Mouse (Mus musculus) testis, adult 2 months (tissue): ENCODE measurements at regions not wholly inside any gene's neighbourhood (a gene's known extent, or its start where the extent isn't known, plus 50 kb on each side); places are given as distances from the start of the nearest gene placed in this dataset.

Experiments used
- H3K27ac ChIP-seq: fragments of 200-500 bp; 2 replicates; pipeline ENCODE4 v1.5.1; 2012; ENCODE audit warnings: low read depth, low read length; ENCODE audit not compliant: control insufficient read depth, insufficient read depth
- H3K27me3 ChIP-seq: fragments of 200-500 bp; 2 replicates; pipeline ENCODE4 v1.6.1; 2012; ENCODE audit warnings: mild to moderate bottlenecking, low read length, moderate library complexity; ENCODE audit not compliant: control insufficient read depth, insufficient read depth
- H3K36me3 ChIP-seq: fragments of 200-500 bp; 2 replicates; pipeline ENCODE4 v1.6.1; 2012; ENCODE audit warnings: mild to moderate bottlenecking, low read length; ENCODE audit not compliant: control insufficient read depth, insufficient read depth
- H3K4me1 ChIP-seq: fragments of 200-500 bp; 2 replicates; pipeline ENCODE4 v1.6.1; 2012; ENCODE audit warnings: low read length; ENCODE audit not compliant: control insufficient read depth, insufficient read depth
- H3K4me3 ChIP-seq: fragments of 200-500 bp; 2 replicates; pipeline ENCODE4 v1.5.1; 2012; ENCODE audit warnings: low read depth, mild to moderate bottlenecking, low read length, moderate library complexity, mixed read lengths; ENCODE audit not compliant: control insufficient read depth
- CTCF ChIP-seq: fragments of 200-500 bp; IDR thresholded peaks from 2 replicates; pipeline ENCODE4 v1.5.1; 2012; ENCODE audit warnings: low read depth, mild to moderate bottlenecking, inconsistent platforms, low read length, moderate library complexity; ENCODE audit not compliant: control insufficient read depth, insufficient read depth, insufficient replicate concordance
- POLR2A ChIP-seq: fragments of 200-500 bp; IDR thresholded peaks from 2 replicates; pipeline ENCODE4 v1.6.1; 2012; ENCODE audit warnings: low read depth, mild to moderate bottlenecking, inconsistent platforms, low read length, moderate library complexity; ENCODE audit not compliant: control insufficient read depth

DNA sequence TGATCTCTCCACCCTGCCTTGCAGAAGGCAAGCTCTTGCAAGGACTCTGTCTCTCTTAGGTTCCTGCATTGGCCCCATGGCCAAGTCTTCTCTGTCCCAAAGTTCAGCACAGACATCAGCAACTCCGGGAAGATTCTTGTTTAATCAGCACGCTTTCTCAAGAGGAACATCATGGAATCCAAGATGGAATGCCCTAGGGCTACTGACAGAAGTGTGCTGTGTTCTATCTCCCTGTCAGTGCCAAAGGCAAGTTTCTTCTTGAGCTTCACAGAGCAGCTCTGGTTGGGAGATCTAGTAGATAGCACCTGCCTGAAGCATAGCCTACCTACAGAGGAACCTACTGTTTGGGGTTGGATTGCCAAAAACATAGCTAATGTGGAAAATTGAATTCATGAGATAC is 189.9 kb downstream of the Gm19410 start:
- no peaks in the 10 kb centered on the region for H3K4me1 ChIP-seq
- no peak overlapping the region for H3K27ac ChIP-seq
- H3K36me3 ChIP-seq, result no peaks in the 10 kb centered on the region
- no peak for TF ChIP-seq CTCF
- TF ChIP-seq POLR2A, result no peak
- no peaks in the 10 kb centered on the region for H3K27me3 ChIP-seq
- no peak overlapping the region for H3K4me3 ChIP-seq

DNA sequence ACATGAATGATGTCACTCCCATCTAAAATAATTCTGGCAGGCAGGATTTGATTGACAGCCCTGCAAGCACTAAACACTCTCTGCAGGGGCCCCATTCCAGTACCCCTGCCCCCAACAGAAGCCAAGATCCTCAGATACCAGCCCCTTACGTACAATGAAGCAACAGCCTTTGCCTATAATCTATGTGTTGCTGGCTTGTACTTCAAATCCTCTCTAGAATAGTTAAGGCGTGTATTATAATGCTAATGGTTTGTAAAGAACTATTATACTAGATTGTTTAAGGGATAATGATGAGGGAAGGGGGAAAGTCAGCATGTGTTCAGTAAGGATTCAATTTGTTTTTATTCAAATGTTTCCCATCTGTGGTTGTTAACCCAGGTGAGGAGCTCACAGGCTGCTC is 190.7 kb downstream of the Gm19410 start:
- no peak for TF ChIP-seq POLR2A
- Histone ChIP-seq H3K4me3 (no peak overlapping the region), H3K27ac (no peak overlapping the region), H3K27me3 (no peaks in the 10 kb centered on the region), H3K36me3 (no peaks in the 10 kb centered on the region), H3K4me1 (no peaks in the 10 kb centered on the region)

DNA sequence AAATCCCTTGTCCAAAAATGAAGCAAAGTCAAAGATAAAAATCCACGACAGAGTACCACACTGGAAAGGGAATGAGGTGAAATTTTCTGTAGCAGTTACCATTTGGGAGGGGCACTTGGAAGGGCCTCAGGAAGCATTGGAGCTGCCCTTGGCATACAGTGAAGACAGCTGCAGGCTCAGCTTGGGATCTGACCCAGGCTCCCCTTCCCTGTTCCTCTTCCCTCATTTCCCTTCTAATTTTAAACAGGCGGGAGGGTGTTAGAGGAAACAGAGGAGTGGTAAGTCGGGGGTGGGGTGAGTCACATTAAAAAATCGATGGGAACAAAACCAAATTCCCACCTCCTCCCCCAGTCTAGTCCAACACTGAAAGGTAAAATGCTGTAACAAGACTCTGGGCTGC is 193.6 kb downstream of the Gm19410 start:
- no peak for TF ChIP-seq POLR2A
- TF ChIP-seq CTCF, result no peak
- Histone ChIP-seq H3K36me3 (no peaks in the 10 kb centered on the region), H3K4me1 (peaks cover 5% of the 10 kb centered on the region), H3K27ac (no peak overlapping the region), H3K4me3 (no peak overlapping the region), H3K27me3 (no peaks in the 10 kb centered on the region)

DNA sequence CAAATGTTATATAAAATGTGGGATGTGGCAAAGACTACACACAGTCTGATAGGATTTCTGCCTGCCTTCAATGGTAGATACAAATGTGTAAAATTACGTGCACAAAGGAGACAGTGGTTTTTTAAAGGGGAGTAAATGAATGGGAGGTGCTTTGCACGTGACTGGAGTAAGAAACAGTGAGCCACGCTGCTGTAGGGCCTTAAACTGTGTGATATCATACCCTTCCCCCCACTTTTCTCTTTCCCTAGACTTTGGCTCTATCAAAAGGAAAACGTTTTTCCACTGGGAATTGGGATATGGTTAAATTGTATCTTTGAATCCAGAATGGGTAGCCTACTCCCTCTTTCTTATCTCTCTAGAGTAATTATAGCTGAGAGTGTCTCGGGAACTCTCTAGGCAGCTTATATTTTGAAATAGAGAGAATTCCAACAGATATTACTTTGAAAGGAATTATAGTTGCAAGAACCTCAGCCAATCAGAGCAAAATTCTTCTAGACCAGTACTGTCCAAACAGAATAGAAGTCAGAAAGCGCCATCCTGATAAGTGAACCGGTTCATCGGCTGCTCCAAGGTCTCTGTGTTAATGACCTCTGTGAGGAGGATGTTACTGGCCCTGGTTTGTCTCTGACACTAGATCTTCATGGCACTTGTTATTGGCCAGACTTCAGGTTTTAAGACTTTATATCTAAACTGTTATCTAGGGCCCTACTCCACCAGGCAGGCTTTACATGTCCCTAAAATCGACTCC is 195.5 kb downstream of the Gm19410 start:
- no peak for TF ChIP-seq POLR2A
- no peak for TF ChIP-seq CTCF
- H3K27ac ChIP-seq, result no peak overlapping the region
- H3K27me3 ChIP-seq, result no peaks in the 10 kb centered on the region
- no peaks in the 10 kb centered on the region for H3K36me3 ChIP-seq
- H3K4me1 ChIP-seq, result peaks cover 5% of the 10 kb centered on the region
- no peak overlapping the region for H3K4me3 ChIP-seq

DNA sequence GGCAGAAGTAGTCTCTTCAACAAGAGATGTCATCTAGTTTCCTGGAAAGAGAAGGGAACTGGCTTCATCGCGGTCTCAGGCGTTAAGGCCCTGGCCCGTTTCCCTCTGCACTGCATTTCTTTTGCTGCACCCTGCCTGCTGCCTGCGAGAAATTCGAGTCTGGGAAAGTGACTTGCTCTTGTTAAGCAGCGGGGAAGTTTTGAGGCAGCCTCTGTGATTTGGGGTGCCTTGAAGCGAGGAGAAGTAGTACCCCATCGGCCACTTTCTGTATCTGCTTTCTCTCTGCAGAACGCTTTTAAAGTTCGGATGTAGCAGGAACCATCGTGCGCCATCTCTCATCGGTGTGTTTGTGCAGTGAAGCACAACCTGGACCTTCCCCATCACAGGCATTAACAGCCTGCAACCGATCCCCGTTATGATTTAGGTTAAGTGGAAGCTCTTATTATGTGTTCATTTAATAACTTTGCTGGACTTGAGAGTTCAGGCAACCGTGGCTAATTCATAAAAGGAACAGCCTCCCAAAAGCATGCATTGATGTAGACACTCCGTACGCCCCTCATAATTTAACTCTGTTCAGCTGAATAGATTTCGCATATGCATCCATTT is 196.1 kb downstream of the Gm19410 start:
- Histone ChIP-seq H3K27ac (no peak overlapping the region), H3K27me3 (no peaks in the 10 kb centered on the region)

DNA sequence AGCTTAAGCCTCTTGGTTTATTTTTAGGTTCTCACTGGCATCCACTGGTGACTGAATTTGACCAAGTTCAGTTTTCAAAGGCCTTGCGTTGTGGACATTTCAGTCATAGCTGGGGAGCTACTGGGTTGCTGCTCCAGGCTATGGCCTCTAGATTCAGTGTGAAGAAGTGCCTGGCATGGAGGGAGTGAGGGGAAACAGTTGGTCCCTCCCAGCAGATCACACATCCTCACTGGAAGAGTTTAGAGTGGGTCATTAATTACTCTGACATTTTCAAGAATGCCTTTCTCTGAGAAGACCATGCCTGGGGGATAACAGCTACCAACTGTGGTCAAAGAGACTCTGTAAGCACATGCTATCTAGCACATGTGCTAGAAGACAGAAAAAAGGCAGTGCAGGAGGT is 199.3 kb downstream of the Gm19410 start:
- Histone ChIP-seq H3K27me3 (no peaks in the 10 kb centered on the region), H3K27ac (no peak overlapping the region), H3K36me3 (no peaks in the 10 kb centered on the region), H3K4me3 (no peak overlapping the region), H3K4me1 (peaks cover 5% of the 10 kb centered on the region)
- TF ChIP-seq POLR2A, result no peak
- no peak for TF ChIP-seq CTCF

More for the DNA sequence above, 196.1 kb downstream of the Gm19410 start:
- no peak overlapping the region for H3K4me3 ChIP-seq
- H3K4me1 ChIP-seq, result peaks cover 5% of the 10 kb centered on the region
- H3K36me3 ChIP-seq, result no peaks in the 10 kb centered on the region
- no peak for TF ChIP-seq CTCF
- TF ChIP-seq POLR2A, result no peak

DNA sequence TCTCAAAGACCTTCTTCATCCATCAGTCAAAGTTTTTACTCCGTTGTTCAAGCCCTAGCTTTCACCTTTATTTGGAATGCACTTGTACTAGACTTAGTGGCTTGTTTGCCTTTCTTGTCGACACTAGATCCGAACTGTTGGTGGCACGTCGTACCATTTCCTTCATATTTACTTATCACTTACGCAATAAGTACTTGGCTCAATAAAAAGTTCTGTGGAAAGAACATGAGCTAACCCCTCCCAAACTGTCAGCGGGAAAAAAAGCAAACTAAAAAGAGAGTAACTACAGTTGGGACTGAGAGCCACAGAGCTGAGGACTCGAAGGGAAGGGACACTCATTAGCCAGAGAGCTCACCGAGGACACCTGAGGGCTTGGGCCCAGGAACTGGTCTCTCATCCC is 202.8 kb downstream of the Gm19410 start:
- no peak overlapping the region for H3K27ac ChIP-seq
- no peaks in the 10 kb centered on the region for H3K27me3 ChIP-seq
- H3K4me3 ChIP-seq, result no peak overlapping the region
- TF ChIP-seq POLR2A (no peak), CTCF (no peak)
- no peaks in the 10 kb centered on the region; the same call in 1 of the 2 replicates for H3K4me1 ChIP-seq
- no peaks in the 10 kb centered on the region for H3K36me3 ChIP-seq
